Mouse (Mus musculus) midbrain, embryonic 16.5 days (tissue): ENCODE measurements around the gene Ubxn11. TPM values are rescaled to one million over a fixed set of nuclear protein-coding genes. Genes with fewer than 3 reads are reported as not detected.

Source experiments
- ATAC-seq: fragments of 200-750 bp; cut with Nextera tagmentation; 2 replicates; pipeline ENCODE4 v1.8.0; 2017; ENCODE audit warnings: moderate TSS enrichment
- H3K27ac ChIP-seq: fragments of 300-500 bp; sonication (generic); 2 replicates; pipeline ENCODE4 v1.5.1; 2014; ENCODE audit warnings: mild to moderate bottlenecking, low read length, mixed read lengths
- H3K27me3 ChIP-seq: fragments of 300-500 bp; sonication (generic); 2 replicates; pipeline ENCODE4 v1.6.1; 2014; ENCODE audit warnings: low read depth, low read length, mixed read lengths; ENCODE audit not compliant: control insufficient read depth, insufficient read depth
- H3K36me3 ChIP-seq: fragments of 300-500 bp; sonication (generic); 2 replicates; pipeline ENCODE4 v1.6.1; 2014; ENCODE audit warnings: mild to moderate bottlenecking, low read length, moderate library complexity, mixed read lengths; ENCODE audit not compliant: control insufficient read depth, insufficient read depth
- H3K4me1 ChIP-seq: fragments of 300-500 bp; sonication (generic); 2 replicates; pipeline ENCODE4 v1.6.1; 2014; ENCODE audit warnings: mild to moderate bottlenecking, low read length, mixed read lengths; ENCODE audit not compliant: control insufficient read depth, insufficient read depth
- H3K4me2 ChIP-seq: fragments of 300-500 bp; sonication (generic); 2 replicates; pipeline ENCODE4 v1.6.1; 2014; ENCODE audit warnings: mild to moderate bottlenecking, low read length, mixed read lengths
- H3K4me3 ChIP-seq: fragments of 300-500 bp; sonication (generic); 2 replicates; pipeline ENCODE4 v1.5.1; 2014; ENCODE audit warnings: low read depth, mild to moderate bottlenecking, low read length, moderate library complexity, mixed read lengths
- H3K9ac ChIP-seq: fragments of 300-500 bp; sonication (generic); 2 replicates; pipeline ENCODE4 v1.6.1; 2014; ENCODE audit warnings: low read depth, low read length, mixed read lengths
- H3K9me3 ChIP-seq: fragments of 300-500 bp; sonication (generic); replicated peaks from 2 replicates; pipeline ENCODE4 v1.6.1; 2014; ENCODE audit warnings: mild to moderate bottlenecking, low read length, mixed read lengths; ENCODE audit not compliant: control insufficient read depth, poor library complexity, severe bottlenecking
- WGBS: fragments of 180-500 bp; shearing (Covaris S2); extraction: QIAGEN DNeasy Blood & Tissue Kit; methylation state at CpG from one replicate; pipeline ENCODE4 v1.1.7; 2014; 5-methylcytosine and 5-hydroxymethylcytosine counted together
- polyA plus RNA-seq: library from polyadenylated mRNA; unstranded; fragments of >200 nt; fragmentation: Nextera tagmentation; extraction: Ambion mirVana; gene quantifications from 2 replicates; pipeline ENCODE4 v1.2.1, GENCODE M21; 2015

Gene Ubxn11
- polyA plus RNA-seq, 1 experiment from 2014 or later = 18.4 TPM

DNA sequence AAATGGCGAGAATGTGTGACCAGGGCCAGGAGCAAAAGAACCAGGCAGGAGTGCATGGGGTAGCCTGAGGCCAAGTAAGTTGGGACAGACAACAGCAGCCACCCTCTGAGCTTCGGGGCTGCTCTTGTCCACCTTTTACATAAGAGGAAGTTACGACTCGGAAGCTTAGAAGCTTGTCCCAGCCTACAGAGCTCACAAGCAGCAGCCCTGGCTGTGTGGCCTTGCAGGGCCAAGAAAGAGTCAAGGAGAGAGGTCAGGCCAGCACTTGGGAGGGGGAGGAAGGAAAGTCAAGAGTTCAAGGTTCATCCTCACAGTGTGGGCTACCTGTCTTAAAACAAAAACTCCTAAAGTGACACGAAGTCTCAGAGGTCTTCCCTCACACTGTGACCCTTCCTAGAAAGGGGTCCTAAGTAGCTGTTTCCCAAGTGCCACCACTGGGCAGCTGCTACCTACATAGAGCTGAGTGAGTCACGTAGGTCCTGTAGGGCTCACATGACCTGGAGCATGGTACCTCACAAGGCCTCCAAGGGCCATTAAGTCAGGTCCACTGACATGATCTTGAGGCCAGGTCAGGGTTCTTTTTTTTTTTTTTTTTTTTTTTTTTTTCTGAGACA, 17.9 kb downstream of the Ubxn11 start:
- Histone ChIP-seq H3K36me3 (no peaks in the 10 kb centered on the region), H3K27ac (no peak overlapping the region)

DNA sequence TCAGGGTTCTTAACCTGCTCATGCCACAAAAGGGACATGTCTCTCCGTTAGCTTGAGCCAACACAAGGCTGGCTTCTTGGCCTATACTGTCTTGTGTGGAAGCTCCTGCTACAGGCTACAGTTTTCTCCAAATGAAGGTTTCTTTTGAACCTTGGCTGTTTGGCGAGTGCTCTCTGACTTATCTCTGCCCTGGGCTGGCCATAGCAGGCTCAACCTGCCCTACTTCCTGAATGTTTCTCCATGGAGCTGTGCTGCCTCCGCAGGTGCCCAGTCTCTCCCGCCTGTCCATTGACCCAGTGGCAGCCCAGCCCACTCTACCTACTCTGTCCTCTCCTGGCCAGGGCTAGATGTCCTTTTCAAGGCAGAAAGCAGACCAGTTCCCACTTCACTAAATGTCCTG, 18.5 kb downstream of the Ubxn11 start:
- H3K27ac ChIP-seq = no peak overlapping the region

More for the DNA sequence above, 17.9 kb downstream of the Ubxn11 start:
- Histone ChIP-seq H3K9me3 (no peaks in the 10 kb centered on the region), H3K4me2 (no peak overlapping the region), H3K4me3 (no peak overlapping the region), H3K4me1 (0 out of 2 replicates have a peak, but pooled peaks cover 4% of the 10 kb centered on the region), H3K27me3 (no peaks in the 10 kb centered on the region), H3K9ac (no peak overlapping the region)
- WGBS = 83% methylated on average over 6 of the region's 6 CpGs
- ATAC-seq = no peak

GRCm38 (mm10) chr4:134121571-134121970, 19.2 kb downstream of the Ubxn11 start:
- H3K27me3 ChIP-seq = no peaks in the 10 kb centered on the region
- WGBS = 42% methylated on average over 4 of the region's 4 CpGs
- no peak overlapping the region for H3K9ac ChIP-seq
- H3K4me2 ChIP-seq = no peak overlapping the region
- no peak overlapping the region for H3K27ac ChIP-seq
- no peak overlapping the region for H3K4me3 ChIP-seq
- no peak for ATAC-seq
- no peaks in the 10 kb centered on the region for H3K9me3 ChIP-seq
- H3K36me3 ChIP-seq = no peaks in the 10 kb centered on the region
- H3K4me1 ChIP-seq = 0 out of 2 replicates have a peak, but pooled peaks cover 4% of the 10 kb centered on the region

More for the DNA sequence above, 18.5 kb downstream of the Ubxn11 start:
- 92% methylated on average over 4 of the region's 4 CpGs for WGBS
- Histone ChIP-seq H3K4me3 (no peak overlapping the region), H3K4me1 (0 out of 2 replicates have a peak, but pooled peaks cover 4% of the 10 kb centered on the region), H3K9me3 (no peaks in the 10 kb centered on the region), H3K27me3 (no peaks in the 10 kb centered on the region), H3K4me2 (no peak overlapping the region), H3K36me3 (no peaks in the 10 kb centered on the region), H3K9ac (no peak overlapping the region)
- no peak for ATAC-seq

- no peak overlapping the region for H3K4me3 ChIP-seq
- no peaks in the 10 kb centered on the region for H3K9me3 ChIP-seq
- WGBS = 52% methylated on average over 3 of the region's 3 CpGs
- no peak overlapping the region for H3K4me2 ChIP-seq
- H3K27me3 ChIP-seq = no peaks in the 10 kb centered on the region
- ATAC-seq = no peak
- no peak overlapping the region for H3K27ac ChIP-seq
- H3K9ac ChIP-seq = no peak overlapping the region
- H3K36me3 ChIP-seq = no peaks in the 10 kb centered on the region
- H3K4me1 ChIP-seq = peaks cover 8% of the 10 kb centered on the region
Measured at GRCm38 (mm10) chr4:134122281-134122680, 19.9 kb downstream of the Ubxn11 start.

- H3K27me3 ChIP-seq = no peaks in the 10 kb centered on the region
- WGBS = 96% methylated on average over 6 of the region's 6 CpGs
- no peak for ATAC-seq
- no peaks in the 10 kb centered on the region for H3K9me3 ChIP-seq
- H3K4me1 ChIP-seq = peaks cover 14% of the 10 kb centered on the region
- no peak overlapping the region for H3K4me2 ChIP-seq
- H3K36me3 ChIP-seq = no peaks in the 10 kb centered on the region
- no peak overlapping the region for H3K4me3 ChIP-seq
- no peak overlapping the region for H3K27ac ChIP-seq
- H3K9ac ChIP-seq = no peak overlapping the region
Measured at GRCm38 (mm10) chr4:134123147-134123546, 20.8 kb downstream of the Ubxn11 start.

- 28% methylated on average over 17 of the region's 17 CpGs for WGBS
- ATAC-seq = no peak
Measured at GRCm38 (mm10) chr4:134123680-134124551, 21.5 kb downstream of the Ubxn11 start.

GRCm38 (mm10) chr4:134125383-134126060, 23.2 kb downstream of the Ubxn11 start:
- Histone ChIP-seq H3K4me3 (no peak overlapping the region), H3K36me3 (no peaks in the 10 kb centered on the region), H3K27me3 (no peaks in the 10 kb centered on the region), H3K9me3 (no peaks in the 10 kb centered on the region), H3K9ac (no peak overlapping the region), H3K27ac (no peak overlapping the region), H3K4me1 (peaks cover 20% of the 10 kb centered on the region), H3K4me2 (no peak overlapping the region)
- ATAC-seq = no peak
- WGBS = 85% methylated on average over 15 of the region's 15 CpGs

More at GRCm38 (mm10) chr4:134123680-134124551, 21.5 kb downstream of the Ubxn11 start:
- H3K9ac ChIP-seq = no peak overlapping the region
- no peak overlapping the region for H3K4me3 ChIP-seq
- H3K27ac ChIP-seq = no peak overlapping the region
- H3K27me3 ChIP-seq = no peaks in the 10 kb centered on the region
- peak overlapping the region; percentile 22; the same call in 1 of the 2 replicates for H3K4me2 ChIP-seq
- no peaks in the 10 kb centered on the region for H3K9me3 ChIP-seq
- peaks cover 15% of the 10 kb centered on the region for H3K4me1 ChIP-seq
- H3K36me3 ChIP-seq = no peaks in the 10 kb centered on the region

- no peaks in the 10 kb centered on the region for H3K27me3 ChIP-seq
- H3K9ac ChIP-seq = no peak overlapping the region
- H3K27ac ChIP-seq = no peak overlapping the region
- no peak overlapping the region; the same call in 1 of the 2 replicates for H3K4me2 ChIP-seq
- peaks cover 20% of the 10 kb centered on the region for H3K4me1 ChIP-seq
- no peak overlapping the region for H3K4me3 ChIP-seq
- peaks cover 5% of the 10 kb centered on the region; the same call in 1 of the 2 replicates for H3K36me3 ChIP-seq
- 87% methylated on average over 21 of the region's 21 CpGs for WGBS
- H3K9me3 ChIP-seq = no peaks in the 10 kb centered on the region
- ATAC-seq = no peak
Measured at GRCm38 (mm10) chr4:134126300-134127120, 24.1 kb downstream of the Ubxn11 start.
